Mouse (Mus musculus) forebrain, embryonic 11.5 days (tissue): ENCODE results near the gene Vcam1. TPM values are rescaled to one million over a fixed set of nuclear protein-coding genes. Genes with fewer than 3 reads are reported as not detected.

Experiments
- ATAC-seq: fragments of 200-750 bp; cut with Nextera tagmentation; replicated peaks from 2 replicates; pipeline ENCODE4 v1.8.0; 2017; ENCODE audit warnings: moderate TSS enrichment; ENCODE audit not compliant: low FRiP score
- DNase-seq: peaks from one replicate; pipeline ENCODE4 v3.0.0-alpha.2; 2017; ENCODE audit warnings: low spot score
- H3K27ac ChIP-seq: fragments of 300-500 bp; sonication (generic); 2 replicates; pipeline ENCODE4 v1.5.1; 2014; ENCODE audit warnings: low read depth, low read length
- H3K27me3 ChIP-seq: fragments of 300-500 bp; sonication (generic); 2 replicates; pipeline ENCODE4 v1.6.1; 2014; ENCODE audit warnings: mild to moderate bottlenecking, low read length, mixed read lengths; ENCODE audit not compliant: control insufficient read depth, insufficient read depth
- H3K36me3 ChIP-seq: fragments of 300-500 bp; sonication (generic); 2 replicates; pipeline ENCODE4 v1.6.1; 2014; ENCODE audit warnings: mild to moderate bottlenecking, low read length, moderate library complexity, mixed read lengths; ENCODE audit not compliant: control insufficient read depth, insufficient read depth
- H3K4me1 ChIP-seq: fragments of 300-500 bp; sonication (generic); replicated peaks from 2 replicates; pipeline ENCODE4 v1.6.1; 2014; ENCODE audit warnings: low read length, mixed read lengths; ENCODE audit not compliant: control insufficient read depth, insufficient read depth
- H3K4me2 ChIP-seq: fragments of 300-500 bp; sonication (generic); 2 replicates; pipeline ENCODE4 v1.6.1; 2014; ENCODE audit warnings: low read depth, mild to moderate bottlenecking, low read length, moderate library complexity, mixed read lengths; ENCODE audit not compliant: severe bottlenecking
- H3K4me3 ChIP-seq: fragments of 300-500 bp; sonication (generic); 2 replicates; pipeline ENCODE4 v1.5.1; 2014; ENCODE audit warnings: low read depth, low read length
- H3K9ac ChIP-seq: fragments of 300-500 bp; sonication (generic); 2 replicates; pipeline ENCODE4 v1.6.1; 2014; ENCODE audit warnings: low read length
- H3K9me3 ChIP-seq: fragments of 300-500 bp; sonication (generic); 2 replicates; pipeline ENCODE4 v1.6.1; 2016; ENCODE audit warnings: low read length, mixed read lengths; ENCODE audit not compliant: control insufficient read depth
- WGBS: fragments of 180-500 bp; shearing (Covaris S2); extraction: QIAGEN DNeasy Blood & Tissue Kit; methylation state at CpG from one replicate; pipeline ENCODE4 v1.1.7; 2014; 5-methylcytosine and 5-hydroxymethylcytosine counted together
- polyA plus RNA-seq: library from polyadenylated mRNA; unstranded; fragments of >200 nt; fragmentation: Nextera tagmentation; extraction: Ambion mirVana; gene quantifications from 2 replicates; pipeline ENCODE4 v1.2.1, GENCODE M21; 2014

Gene Vcam1
- polyA plus RNA-seq, 1 experiment from 2014 or later: 36.5 TPM

- H3K9me3 ChIP-seq: no peaks in the 10 kb centered on the region
- no peak overlapping the region for H3K4me2 ChIP-seq
- H3K27ac ChIP-seq: no peak overlapping the region
- H3K36me3 ChIP-seq: no peaks in the 10 kb centered on the region; the same call in 1 of the 2 replicates
- WGBS: 92% methylated on average over 3 of the region's 3 CpGs
- no peak overlapping the region for H3K9ac ChIP-seq
- no peak for DNase-seq
- H3K27me3 ChIP-seq: no peaks in the 10 kb centered on the region
- 0 out of 2 replicates have a peak, but pooled peaks cover under 1% of the 10 kb centered on the region for H3K4me1 ChIP-seq
- H3K4me3 ChIP-seq: no peak overlapping the region
- ATAC-seq: no peak
Measured at GRCm38 (mm10) chr3:116121026-116121425, 8.5 kb downstream of the Vcam1 start.

- 93% methylated on average over 6 of the region's 6 CpGs for WGBS
- no peak for DNase-seq
- Histone ChIP-seq H3K4me3 (no peak overlapping the region), H3K9me3 (no peaks in the 10 kb centered on the region), H3K4me2 (no peak overlapping the region), H3K27ac (no peak overlapping the region), H3K27me3 (no peaks in the 10 kb centered on the region), H3K4me1 (no peaks in the 10 kb centered on the region), H3K9ac (no peak overlapping the region), H3K36me3 (no peaks in the 10 kb centered on the region; the same call in 1 of the 2 replicates)
- no peak for ATAC-seq
Measured at GRCm38 (mm10) chr3:116120391-116120790, 9.1 kb downstream of the Vcam1 start.

- 85% methylated on average over 7 of the region's 7 CpGs for WGBS
- no peak for DNase-seq
- H3K36me3 ChIP-seq: no peaks in the 10 kb centered on the region; the same call in 1 of the 2 replicates
- peaks cover 7% of the 10 kb centered on the region; the same call in 1 of the 2 replicates for H3K4me1 ChIP-seq
- H3K27me3 ChIP-seq: no peaks in the 10 kb centered on the region
- no peak overlapping the region for H3K27ac ChIP-seq
- H3K4me3 ChIP-seq: no peak overlapping the region
- H3K9ac ChIP-seq: no peak overlapping the region
- H3K9me3 ChIP-seq: no peaks in the 10 kb centered on the region
- no peak overlapping the region for H3K4me2 ChIP-seq
- no peak for ATAC-seq
Measured at GRCm38 (mm10) chr3:116119162-116119561, 10.3 kb downstream of the Vcam1 start.

GRCm38 (mm10) chr3:116117046-116117445, 12.4 kb downstream of the Vcam1 start:
- H3K4me1 ChIP-seq: peaks cover 12% of the 10 kb centered on the region
- H3K36me3 ChIP-seq: no peaks in the 10 kb centered on the region; the same call in 1 of the 2 replicates
- no peaks in the 10 kb centered on the region for H3K27me3 ChIP-seq
- ATAC-seq: no peak
- 90% methylated on average over 4 of the region's 4 CpGs for WGBS
- no peak overlapping the region for H3K9ac ChIP-seq
- H3K9me3 ChIP-seq: no peaks in the 10 kb centered on the region
- H3K4me3 ChIP-seq: no peak overlapping the region
- DNase-seq: no peak
- no peak overlapping the region for H3K4me2 ChIP-seq
- no peak overlapping the region for H3K27ac ChIP-seq

- Histone ChIP-seq H3K9me3 (no peaks in the 10 kb centered on the region), H3K4me3 (no peak overlapping the region), H3K27me3 (no peaks in the 10 kb centered on the region), H3K4me2 (peak overlapping the region; percentile 19; the same call in 1 of the 2 replicates), H3K9ac (no peak overlapping the region), H3K27ac (peak overlapping the region; percentile 51), H3K36me3 (no peaks in the 10 kb centered on the region; the same call in 1 of the 2 replicates), H3K4me1 (peaks cover 12% of the 10 kb centered on the region)
- WGBS: 52% methylated on average over 12 of the region's 12 CpGs
- ATAC-seq (no peak), DNase-seq (no peak)
Measured at GRCm38 (mm10) chr3:116114249-116115188, 15.0 kb downstream of the Vcam1 start.

GRCm38 (mm10) chr3:116113443-116114241, 15.8 kb downstream of the Vcam1 start:
- H3K4me3 ChIP-seq: no peak overlapping the region
- H3K4me2 ChIP-seq: peak overlapping the region; percentile 37; the same call in 1 of the 2 replicates
- H3K9me3 ChIP-seq: no peaks in the 10 kb centered on the region
- no peaks in the 10 kb centered on the region for H3K27me3 ChIP-seq
- ATAC-seq: peak; percentile 79
- H3K4me1 ChIP-seq: peaks cover 12% of the 10 kb centered on the region
- peak; percentile 57 for DNase-seq
- no peaks in the 10 kb centered on the region; the same call in 1 of the 2 replicates for H3K36me3 ChIP-seq
- H3K9ac ChIP-seq: no peak overlapping the region
- WGBS: 7% methylated on average over 7 of the region's 7 CpGs
- H3K27ac ChIP-seq: peak overlapping the region; percentile 51

GRCm38 (mm10) chr3:116112816-116113405, 16.6 kb downstream of the Vcam1 start:
- ATAC-seq: peak; percentile 73
- DNase-seq: no peak
- Histone ChIP-seq H3K4me2 (no peak overlapping the region), H3K27me3 (no peaks in the 10 kb centered on the region), H3K4me3 (no peak overlapping the region), H3K27ac (no peak overlapping the region; the same call in 1 of the 2 replicates), H3K9ac (no peak overlapping the region), H3K4me1 (peaks cover 12% of the 10 kb centered on the region), H3K36me3 (no peaks in the 10 kb centered on the region; the same call in 1 of the 2 replicates), H3K9me3 (no peaks in the 10 kb centered on the region)
- 57% methylated on average over 5 of the region's 5 CpGs for WGBS

- Histone ChIP-seq H3K27ac (no peak overlapping the region), H3K4me2 (peak overlapping the region; percentile 46; the same call in 1 of the 2 replicates)
Measured at GRCm38 (mm10) chr3:116105713-116106112, 23.8 kb downstream of the Vcam1 start.

More at GRCm38 (mm10) chr3:116105713-116106112, 23.8 kb downstream of the Vcam1 start:
- no peak overlapping the region for H3K4me3 ChIP-seq
- no peaks in the 10 kb centered on the region for H3K36me3 ChIP-seq
- ATAC-seq (no peak), DNase-seq (no peak)
- H3K4me1 ChIP-seq: 0 out of 2 replicates have a peak, but pooled peaks cover 3% of the 10 kb centered on the region
- no peak overlapping the region for H3K9ac ChIP-seq
- no peaks in the 10 kb centered on the region for H3K27me3 ChIP-seq
- H3K9me3 ChIP-seq: no peaks in the 10 kb centered on the region
- WGBS: 86% methylated on average over 5 of the region's 5 CpGs
